Mouse (Mus musculus) bone marrow macrophage, adult 2 months (primary cell): Measurements from ENCODE around the gene Phf12.

Experiments
- CTCF ChIP-seq: IDR thresholded peaks from 2 replicates; pipeline ENCODE4 v1.5.1; 2012; ENCODE audit warnings: low read depth, mild to moderate bottlenecking, low read length, moderate library complexity
- POLR2A ChIP-seq: IDR thresholded peaks from 2 replicates; pipeline ENCODE4 v1.6.1; 2012; ENCODE audit warnings: mild to moderate bottlenecking, low read depth, low read length, borderline replicate concordance

DNA sequence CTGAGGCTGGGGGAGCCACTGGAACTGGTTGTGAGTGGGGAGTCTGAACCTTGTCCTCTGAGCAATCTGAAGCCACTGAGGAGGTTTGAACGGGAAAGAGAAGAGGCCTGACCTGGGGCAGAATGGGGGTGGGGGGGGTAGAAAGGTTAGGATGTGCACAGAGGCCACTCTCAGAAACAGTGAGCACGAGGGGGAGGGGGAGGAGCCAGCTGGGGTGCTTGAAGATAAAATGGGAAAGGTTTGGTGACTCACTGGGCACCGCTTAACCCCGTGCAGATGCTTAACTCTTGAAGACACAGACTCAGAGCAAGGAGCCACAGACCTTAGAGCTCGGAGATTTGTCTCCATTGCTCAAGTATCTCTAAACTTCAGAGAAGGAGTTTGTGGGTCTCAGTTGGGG is 21.7 kb upstream of the Phf12 start:
- no peak for TF ChIP-seq CTCF
- TF ChIP-seq POLR2A = no peak
